Mouse (Mus musculus): ENCODE results near the gene Lce3c. TPM values are rescaled to one million over a fixed set of nuclear protein-coding genes. Genes with fewer than 3 reads are reported as not detected.

The Lce3c gene
- polyA plus RNA-seq, 1 experiment from 2014 or later = not detected

Other genes with a start within 250 kb of the Lce3c start
- not detected in 2 replicates for gene Lce1e, start 235.4 kb upstream of the Lce3c start, polyA plus RNA-seq (2016; fragmentation: Nextera tagmentation; extraction: Ambion mirVana)
- gene Lce1f, start 224.1 kb upstream of the Lce3c start, polyA plus RNA-seq (2016; fragmentation: Nextera tagmentation; extraction: Ambion mirVana) = not detected in 2 replicates
- gene Gm38119, start 205.4 kb upstream of the Lce3c start, polyA plus RNA-seq (2016; fragmentation: Nextera tagmentation; extraction: Ambion mirVana) = not detected in 2 replicates
- gene Lce1g, start 192.1 kb upstream of the Lce3c start, polyA plus RNA-seq (2016; fragmentation: Nextera tagmentation; extraction: Ambion mirVana) = not detected in 2 replicates
- not detected in 2 replicates for gene Lce1h, start 179.4 kb upstream of the Lce3c start, polyA plus RNA-seq (2016; fragmentation: Nextera tagmentation; extraction: Ambion mirVana)
- gene Lce1i, start 165.6 kb upstream of the Lce3c start, polyA plus RNA-seq (2016; fragmentation: Nextera tagmentation; extraction: Ambion mirVana) = not detected in 2 replicates
- not detected in 2 replicates for gene Lce1j, start 154.0 kb upstream of the Lce3c start, polyA plus RNA-seq (2016; fragmentation: Nextera tagmentation; extraction: Ambion mirVana)
- not detected in 2 replicates for gene Lce1k, start 136.6 kb upstream of the Lce3c start, polyA plus RNA-seq (2016; fragmentation: Nextera tagmentation; extraction: Ambion mirVana)
- not detected in 2 replicates for gene Kprp, start 117.2 kb upstream of the Lce3c start, polyA plus RNA-seq (2016; fragmentation: Nextera tagmentation; extraction: Ambion mirVana)
- not detected in 2 replicates for gene Lce1l, start 93.2 kb upstream of the Lce3c start, polyA plus RNA-seq (2016; fragmentation: Nextera tagmentation; extraction: Ambion mirVana)
- gene 2310050C09Rik, start 74.3 kb upstream of the Lce3c start, polyA plus RNA-seq (2016; fragmentation: Nextera tagmentation; extraction: Ambion mirVana) = not detected in 2 replicates
- gene Lce3a, start 18.3 kb upstream of the Lce3c start, polyA plus RNA-seq (2016; fragmentation: Nextera tagmentation; extraction: Ambion mirVana) = not detected in 2 replicates
- not detected in 2 replicates for gene Lce3b, start 11.5 kb upstream of the Lce3c start, polyA plus RNA-seq (2016; fragmentation: Nextera tagmentation; extraction: Ambion mirVana)
- gene Lce3d, start 12.9 kb downstream of the Lce3c start, polyA plus RNA-seq (2016; fragmentation: Nextera tagmentation; extraction: Ambion mirVana) = not detected in 2 replicates
- gene Lce3e, start 22.6 kb downstream of the Lce3c start, polyA plus RNA-seq (2016; fragmentation: Nextera tagmentation; extraction: Ambion mirVana) = not detected in 2 replicates
- gene Lce3f, start 47.7 kb downstream of the Lce3c start, polyA plus RNA-seq (2016; fragmentation: Nextera tagmentation; extraction: Ambion mirVana) = not detected in 2 replicates
- gene Crct1, start 71.2 kb downstream of the Lce3c start, polyA plus RNA-seq (2016; fragmentation: Nextera tagmentation; extraction: Ambion mirVana) = not detected in 2 replicates
- gene Lce1m, start 74.6 kb downstream of the Lce3c start, polyA plus RNA-seq (2016; fragmentation: Nextera tagmentation; extraction: Ambion mirVana) = not detected in 2 replicates
- not detected in 2 replicates for gene Gm4858, start 124.3 kb downstream of the Lce3c start, polyA plus RNA-seq (2016; fragmentation: Nextera tagmentation; extraction: Ambion mirVana)
- gene Crnn, start 200.3 kb downstream of the Lce3c start, polyA plus RNA-seq (2016; fragmentation: Nextera tagmentation; extraction: Ambion mirVana) = not detected in 2 replicates

Measured in forebrain, embryonic 12.5 days (tissue).